Mouse (Mus musculus) forebrain, embryonic 14.5 days (tissue): Measurements from ENCODE around the gene Timp2. TPM values are rescaled to one million over a fixed set of nuclear protein-coding genes. Genes with fewer than 3 reads are reported as not detected.
A peak's percentile ranks its signal among the peaks of the same experiment; 100 is the strongest.

Experiments used
- ATAC-seq: fragments of 200-750 bp; cut with Nextera tagmentation; 2 replicates; pipeline ENCODE4 v1.8.0; 2017; ENCODE audit warnings: mild to moderate bottlenecking, moderate library complexity
- DNase-seq: peaks from one replicate; pipeline ENCODE4 v3.0.0-alpha.2; 2015; ENCODE audit warnings: low spot score
- H3K27ac ChIP-seq: fragments of 300-500 bp; sonication (generic); 2 replicates; pipeline ENCODE4 v1.5.1; 2014; ENCODE audit warnings: low read depth, mild to moderate bottlenecking, control low read depth, low read length, moderate library complexity
- H3K27me3 ChIP-seq: fragments of 300-500 bp; sonication (generic); replicated peaks from 2 replicates; pipeline ENCODE4 v1.6.1; 2014; ENCODE audit warnings: low read length, control low read depth, mixed read lengths; ENCODE audit not compliant: control insufficient read depth, insufficient read depth
- H3K36me3 ChIP-seq: fragments of 300-500 bp; sonication (generic); 2 replicates; pipeline ENCODE4 v1.6.1; 2014; ENCODE audit warnings: low read length, control low read depth; ENCODE audit not compliant: control insufficient read depth, insufficient read depth
- H3K4me1 ChIP-seq: fragments of 300-500 bp; sonication (generic); 2 replicates; pipeline ENCODE4 v1.6.1; 2014; ENCODE audit warnings: antibody characterized with exemption, low read length, control low read depth; ENCODE audit not compliant: control insufficient read depth, insufficient read depth
- H3K4me2 ChIP-seq: fragments of 300-500 bp; sonication (generic); 2 replicates; pipeline ENCODE4 v1.6.1; 2014; ENCODE audit warnings: mild to moderate bottlenecking, control low read depth, low read length
- H3K4me3 ChIP-seq: fragments of 300-500 bp; sonication (generic); 2 replicates; pipeline ENCODE4 v1.5.1; 2014; ENCODE audit warnings: low read depth, low read length, control low read depth
- H3K9ac ChIP-seq: fragments of 300-500 bp; sonication (generic); 2 replicates; pipeline ENCODE4 v1.6.1; 2014; ENCODE audit warnings: mild to moderate bottlenecking, low read length, control low read depth, moderate library complexity
- H3K9me3 ChIP-seq: fragments of 300-500 bp; sonication (generic); replicated peaks from 2 replicates; pipeline ENCODE4 v1.6.1; 2016; ENCODE audit warnings: low read length, control low read depth, mixed read lengths; ENCODE audit not compliant: control insufficient read depth
- WGBS: fragments of 180-500 bp; shearing (Covaris S2); extraction: QIAGEN DNeasy Blood & Tissue Kit; methylation state at CpG from one replicate; pipeline ENCODE4 v1.1.7; 2014; 5-methylcytosine and 5-hydroxymethylcytosine counted together
- polyA plus RNA-seq: library from polyadenylated mRNA; unstranded; fragments of >200 nt; fragmentation: Nextera tagmentation; extraction: Ambion mirVana; gene quantifications from 2 replicates; pipeline ENCODE4 v1.2.1, GENCODE M21; 2014

Timp2 gene
- polyA plus RNA-seq, 1 experiment from 2014 or later = 62.9 TPM

DNA sequence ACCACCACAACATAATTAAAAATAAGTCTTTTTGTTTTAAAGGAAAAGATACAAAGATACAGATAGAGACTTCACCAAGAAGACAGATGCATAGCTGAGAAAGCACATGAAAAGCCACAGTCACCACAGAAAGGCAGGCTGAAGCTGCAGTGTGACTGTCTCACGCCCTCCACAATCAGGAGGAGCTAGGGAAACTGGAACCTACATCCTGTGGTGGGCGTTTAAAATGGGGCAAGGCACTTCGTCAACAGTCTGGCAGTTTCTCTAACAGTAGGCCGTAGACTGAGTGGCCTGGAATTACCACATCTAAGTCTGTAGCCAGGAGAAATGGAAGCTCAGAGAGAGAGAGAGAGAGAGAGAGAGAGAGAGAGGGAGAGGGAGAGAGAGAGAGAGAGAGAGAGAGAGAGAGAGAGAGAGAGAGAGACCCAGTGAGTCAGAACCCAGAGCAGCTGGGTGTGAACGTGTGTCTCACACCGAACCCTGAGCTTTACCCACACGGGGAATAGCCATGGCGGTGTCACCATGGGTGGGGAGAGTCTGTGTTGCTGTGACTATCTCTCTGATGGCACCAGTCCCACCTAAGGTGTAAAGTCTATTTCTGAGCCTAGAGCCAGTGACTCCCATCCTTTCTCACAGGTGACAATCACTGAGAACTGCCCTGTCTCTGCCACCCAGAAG lies 17.9 kb downstream of the Timp2 start:
- Histone ChIP-seq H3K27ac (no peak overlapping the region), H3K27me3 (no peaks in the 10 kb centered on the region), H3K4me3 (no peak overlapping the region), H3K4me1 (peaks cover 7% of the 10 kb centered on the region), H3K36me3 (peaks cover 7% of the 10 kb centered on the region; the same call in 1 of the 2 replicates), H3K9ac (no peak overlapping the region), H3K4me2 (no peak overlapping the region), H3K9me3 (no peaks in the 10 kb centered on the region)
- 85% methylated on average over 8 of the region's 8 CpGs for WGBS
- DNase-seq (no peak), ATAC-seq (no peak)

GRCm38 (mm10) chr11:118333431-118333830 lies 22.1 kb downstream of the Timp2 start:
- Histone ChIP-seq H3K4me1 (no peaks in the 10 kb centered on the region), H3K27ac (no peak overlapping the region), H3K4me3 (no peak overlapping the region), H3K9ac (no peak overlapping the region), H3K36me3 (peaks cover 13% of the 10 kb centered on the region; the same call in 1 of the 2 replicates), H3K9me3 (no peaks in the 10 kb centered on the region), H3K27me3 (no peaks in the 10 kb centered on the region), H3K4me2 (no peak overlapping the region)
- ATAC-seq (no peak), DNase-seq (no peak)
- WGBS = 90% methylated on average over 17 of the region's 17 CpGs

GRCm38 (mm10) chr11:118332376-118332775 lies 23.2 kb downstream of the Timp2 start:
- no peak overlapping the region for H3K27ac ChIP-seq
- ATAC-seq (no peak), DNase-seq (no peak)
- H3K9me3 ChIP-seq = no peaks in the 10 kb centered on the region
- no peak overlapping the region for H3K4me2 ChIP-seq
- H3K27me3 ChIP-seq = no peaks in the 10 kb centered on the region
- no peak overlapping the region for H3K9ac ChIP-seq
- H3K36me3 ChIP-seq = peaks cover 13% of the 10 kb centered on the region; the same call in 1 of the 2 replicates
- 93% methylated on average over 11 of the region's 11 CpGs for WGBS
- H3K4me1 ChIP-seq = peaks cover 6% of the 10 kb centered on the region; the same call in 1 of the 2 replicates
- no peak overlapping the region for H3K4me3 ChIP-seq

DNA sequence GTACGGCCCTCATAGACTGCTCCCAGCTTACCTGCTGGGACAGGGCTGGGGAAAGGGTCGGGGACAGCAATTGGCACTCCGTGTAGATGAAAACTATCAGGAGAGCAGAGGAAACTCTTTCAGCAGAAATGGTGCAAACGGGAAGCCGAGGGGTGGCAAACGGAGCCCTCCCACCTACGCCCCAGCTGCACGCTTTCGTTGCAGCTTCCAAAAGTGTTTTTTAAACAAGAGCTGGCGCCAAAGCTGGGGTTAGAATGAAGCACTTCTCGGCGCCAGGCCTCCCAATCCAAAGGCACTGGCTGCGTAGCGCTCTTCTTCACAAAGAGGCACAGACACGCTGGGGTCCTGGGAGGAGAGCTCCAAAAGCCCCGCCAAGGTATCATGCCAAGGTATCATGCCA lies 24.8 kb downstream of the Timp2 start:
- H3K36me3 ChIP-seq = peaks cover 13% of the 10 kb centered on the region; the same call in 1 of the 2 replicates
- DNase-seq = no peak
- no peak overlapping the region for H3K27ac ChIP-seq
- 95% methylated on average over 16 of the region's 16 CpGs for WGBS
- H3K4me1 ChIP-seq = peaks cover 10% of the 10 kb centered on the region; the same call in 1 of the 2 replicates
- H3K9me3 ChIP-seq = no peaks in the 10 kb centered on the region
- no peak overlapping the region for H3K4me2 ChIP-seq
- no peak for ATAC-seq
- no peak overlapping the region for H3K4me3 ChIP-seq
- no peaks in the 10 kb centered on the region for H3K27me3 ChIP-seq
- no peak overlapping the region for H3K9ac ChIP-seq

GRCm38 (mm10) chr11:118330361-118330760 lies 25.2 kb downstream of the Timp2 start:
- Histone ChIP-seq H3K9me3 (no peaks in the 10 kb centered on the region), H3K4me2 (no peak overlapping the region), H3K36me3 (peaks cover 13% of the 10 kb centered on the region; the same call in 1 of the 2 replicates), H3K27ac (no peak overlapping the region), H3K4me3 (no peak overlapping the region), H3K9ac (no peak overlapping the region), H3K27me3 (no peaks in the 10 kb centered on the region), H3K4me1 (peaks cover 10% of the 10 kb centered on the region; the same call in 1 of the 2 replicates)
- ATAC-seq = no peak
- DNase-seq = no peak
- WGBS = 96% methylated on average over 14 of the region's 14 CpGs

- no peak for ATAC-seq
- no peak overlapping the region for H3K9ac ChIP-seq
- no peaks in the 10 kb centered on the region for H3K27me3 ChIP-seq
- H3K27ac ChIP-seq = no peak overlapping the region
- H3K9me3 ChIP-seq = no peaks in the 10 kb centered on the region
- no peak for DNase-seq
- H3K4me2 ChIP-seq = no peak overlapping the region
- peaks cover 10% of the 10 kb centered on the region; the same call in 1 of the 2 replicates for H3K4me1 ChIP-seq
- WGBS = 93% methylated on average over 5 of the region's 5 CpGs
- H3K4me3 ChIP-seq = no peak overlapping the region
- peaks cover 13% of the 10 kb centered on the region; the same call in 1 of the 2 replicates for H3K36me3 ChIP-seq
Observed at GRCm38 (mm10) chr11:118328947-118329346, 26.6 kb downstream of the Timp2 start.

GRCm38 (mm10) chr11:118328511-118328910 lies 27.0 kb downstream of the Timp2 start:
- H3K4me1 ChIP-seq = peaks cover 10% of the 10 kb centered on the region; the same call in 1 of the 2 replicates
- H3K4me3 ChIP-seq = no peak overlapping the region
- 94% methylated on average over 6 of the region's 6 CpGs for WGBS
- H3K9me3 ChIP-seq = no peaks in the 10 kb centered on the region
- peaks cover 11% of the 10 kb centered on the region; the same call in 1 of the 2 replicates for H3K36me3 ChIP-seq
- H3K9ac ChIP-seq = no peak overlapping the region
- no peak for ATAC-seq
- no peak overlapping the region; the same call in 1 of the 2 replicates for H3K27ac ChIP-seq
- H3K4me2 ChIP-seq = no peak overlapping the region
- DNase-seq = no peak
- H3K27me3 ChIP-seq = no peaks in the 10 kb centered on the region

- 0 out of 2 replicates have a peak overlapping the region, but pooled peaks have one; percentile 13 for H3K4me2 ChIP-seq
- no peak overlapping the region for H3K4me3 ChIP-seq
- H3K36me3 ChIP-seq = peaks cover 2% of the 10 kb centered on the region; the same call in 1 of the 2 replicates
- peak overlapping the region; percentile 80 for H3K27ac ChIP-seq
- H3K4me1 ChIP-seq = peaks cover 10% of the 10 kb centered on the region; the same call in 1 of the 2 replicates
- no peak overlapping the region for H3K9ac ChIP-seq
- no peaks in the 10 kb centered on the region for H3K9me3 ChIP-seq
- ATAC-seq (peak; percentile 84), DNase-seq (peak; percentile 86)
- WGBS = 58% methylated on average over 24 of the region's 24 CpGs
- H3K27me3 ChIP-seq = no peaks in the 10 kb centered on the region
Observed at GRCm38 (mm10) chr11:118326991-118327971, 28.3 kb downstream of the Timp2 start.
